Mouse (Mus musculus) gastrocnemius, postnatal 14 days (tissue): ENCODE measurements around the gene Olfr91. TPM values are rescaled to one million over a fixed set of nuclear protein-coding genes. Genes with fewer than 3 reads are reported as not detected.

Experiments used
- total RNA-seq, 2 experiments: library from RNA; stranded (reverse); gene quantifications; 2 replicates each; pipeline ENCODE4 v1.2.3; 2021

The Olfr91 gene
- total RNA-seq, 2 experiments from 2014 or later: not detected

Other genes with a start within 250 kb of the Olfr91 start
- gene Trim15, start 231.1 kb downstream of the Olfr91 start, total RNA-seq: not detected
- not detected for gene Trim10, start 228.7 kb downstream of the Olfr91 start, total RNA-seq
- gene Trim40, start 208.2 kb downstream of the Olfr91 start, total RNA-seq: not detected
- not detected for gene Trim31, start 200.2 kb downstream of the Olfr91 start, total RNA-seq
- gene Rnf39, start 155.4 kb downstream of the Olfr91 start, total RNA-seq: not detected
- 10 to 100 TPM; 63.5 to 67.7 TPM for gene Ppp1r11, start 146.5 kb downstream of the Olfr91 start, total RNA-seq
- gene Znrd1, start 139.7 kb downstream of the Olfr91 start, total RNA-seq: 10 to 100 TPM; 15.6 to 17.3 TPM
- gene Znrd1as, start 139.7 kb downstream of the Olfr91 start, total RNA-seq: 10 to 100 TPM in 1 of 2 experiments, 1 to 10 TPM in 1; 9.3 to 11.4 TPM
- under 1 TPM in 1 of 2 experiments, not detected in 1; 0.25 TPM for gene 2410137M14Rik, start 117.0 kb downstream of the Olfr91 start, total RNA-seq
- not detected for gene H2-M5, start 108.7 kb downstream of the Olfr91 start, total RNA-seq
- 1 to 10 TPM in 1 of 2 experiments, under 1 TPM in 1; 0.74 to 1.5 TPM for gene Zfp57, start 97.1 kb downstream of the Olfr91 start, total RNA-seq
- gene Mog, start 74.9 kb downstream of the Olfr91 start, total RNA-seq: not detected
- gene Gabbr1, start 52.3 kb downstream of the Olfr91 start, total RNA-seq: 10 to 100 TPM in 1 of 2 experiments, 1 to 10 TPM in 1; 9.8 to 10.3 TPM
- not detected for gene Olfr90, start 9.8 kb downstream of the Olfr91 start, total RNA-seq
- gene Olfr92, start 21.8 kb upstream of the Olfr91 start, total RNA-seq: not detected
- gene Olfr93, start 63.2 kb upstream of the Olfr91 start, total RNA-seq: not detected
- gene Ubd, start 95.6 kb upstream of the Olfr91 start, total RNA-seq: not detected
- gene Olfr94, start 102.7 kb upstream of the Olfr91 start, total RNA-seq: not detected
- gene Olfr95, start 114.8 kb upstream of the Olfr91 start, total RNA-seq: not detected
- gene Olfr96, start 121.9 kb upstream of the Olfr91 start, total RNA-seq: not detected
- gene Olfr97, start 139.1 kb upstream of the Olfr91 start, total RNA-seq: not detected
- not detected for gene Olfr98, start 165.5 kb upstream of the Olfr91 start, total RNA-seq
- gene H2-M3, start 171.9 kb upstream of the Olfr91 start, total RNA-seq: 1 to 10 TPM; 1.3 to 1.6 TPM
- gene Olfr99, start 185.2 kb upstream of the Olfr91 start, total RNA-seq: not detected
- not detected for gene Olfr101, start 206.0 kb upstream of the Olfr91 start, total RNA-seq
- gene Olfr102, start 218.8 kb upstream of the Olfr91 start, total RNA-seq: not detected
- not detected for gene Olfr103, start 241.4 kb upstream of the Olfr91 start, total RNA-seq